ENCODE assay signal across 11 mouse cellular contexts in genomic region chr1:187610336-187610948, GRCm38 (mm10). TPM values are rescaled to one million over a fixed set of nuclear protein-coding genes. Genes with fewer than 3 reads are reported as not detected.
DNase-seq lines count a peak whose midpoint lies in the region; ATAC-seq lines count a peak whose summit lies in the region.
"Had no signal": no experiment of that assay in that cellular context is flagged by ENCODE, and none has a peak within 500 bp of the region (broad histone marks: within the 10 kb centered on the region; RNA-seq: fewer than 3 reads in every experiment).

No protein-coding gene starts in this region.

- no peaks in the 10 kb centered on the region for H3K9me3 ChIP-seq in embryonic facial prominence, embryonic 12.5 days
- H3K9me3 ChIP-seq in hindbrain, embryonic 15.5 days = no peaks in the 10 kb centered on the region
- H3K9me3 ChIP-seq in limb, embryonic 10.5 days (replicated peaks) = no peaks in the 10 kb centered on the region

- WGBS in embryonic facial prominence, embryonic 12.5 days = 32% methylated on average over 9 of the region's 9 CpGs
- WGBS in hindbrain, embryonic 15.5 days = 35% methylated on average over 9 of the region's 9 CpGs
- 25% methylated on average over 9 of the region's 9 CpGs for WGBS in limb, embryonic 10.5 days

- H3K36me3 ChIP-seq in embryonic facial prominence, embryonic 12.5 days = no peaks in the 10 kb centered on the region
- no peaks in the 10 kb centered on the region for H3K36me3 ChIP-seq in hindbrain, embryonic 15.5 days
- H3K36me3 ChIP-seq in limb, embryonic 10.5 days = no peaks in the 10 kb centered on the region

- H3K4me1 ChIP-seq in embryonic facial prominence, embryonic 12.5 days = peaks cover 37% of the 10 kb centered on the region; the same call in 1 of the 2 replicates
- H3K4me1 ChIP-seq in hindbrain, embryonic 15.5 days (replicated peaks) = peaks cover 45% of the 10 kb centered on the region
- peaks cover 66% of the 10 kb centered on the region for H3K4me1 ChIP-seq in limb, embryonic 10.5 days

- no peak for ATAC-seq in embryonic facial prominence, embryonic 12.5 days (ENCODE audit: insufficient number of reproducible peaks, insufficient read depth, low FRiP score, low TSS enrichment)
- no peak for ATAC-seq in hindbrain, embryonic 15.5 days (ENCODE audit: low FRiP score, low read depth)

- DNase-seq in heart, adult 11 months = peak; percentile 82
- DNase-seq in heart, postnatal 25 days (ENCODE audit: low spot score) = no peak
- DNase-seq in limb, embryonic 10.5 days (ENCODE audit: low spot score) = peak; percentile 34
- DNase-seq in layer of hippocampus, postnatal 10 days (ENCODE audit: low spot score in 2 of 2) = no peak
- DNase-seq in spleen, adult 12 weeks (ENCODE audit: low spot score) = no peak
- no peak for DNase-seq in ovary, adult 18-20 months (ENCODE audit: low spot score)
- DNase-seq: liver had no signal

- intact Hi-C loops in heart, postnatal 25 days (cut with DNase I) = no loop called here

- no peak overlapping the region for H3K9ac ChIP-seq in embryonic facial prominence, embryonic 12.5 days
- H3K9ac ChIP-seq in hindbrain, embryonic 15.5 days = no peak overlapping the region

- peak overlapping the region; percentile 85; the same call in 1 of the 2 replicates for H3K4me2 ChIP-seq in embryonic facial prominence, embryonic 12.5 days (replicated peaks)
- peak overlapping the region; percentile 83; the same call in 1 of the 2 replicates for H3K4me2 ChIP-seq in hindbrain, embryonic 15.5 days

- peaks cover 63% of the 10 kb centered on the region for H3K27me3 ChIP-seq in embryonic facial prominence, embryonic 12.5 days
- H3K27me3 ChIP-seq in hindbrain, embryonic 15.5 days = peaks cover 45% of the 10 kb centered on the region
- H3K27me3 ChIP-seq in limb, embryonic 10.5 days (ENCODE audit: low read depth, poor library complexity, severe bottlenecking) = peaks cover 72% of the 10 kb centered on the region

- no peak overlapping the region for H3K4me3 ChIP-seq in embryonic facial prominence, embryonic 12.5 days
- H3K4me3 ChIP-seq in hindbrain, embryonic 15.5 days = peak overlapping the region; percentile 39; the same call in 1 of the 2 replicates
- no peak overlapping the region for H3K4me3 ChIP-seq in limb, embryonic 10.5 days
- H3K4me3 ChIP-seq: erythroblast, embryonic 14.5 days had no signal

- no peak overlapping the region for H3K27ac ChIP-seq in embryonic facial prominence, embryonic 12.5 days
- H3K27ac ChIP-seq in hindbrain, embryonic 15.5 days (replicated peaks) = no peak overlapping the region
- no peak overlapping the region for H3K27ac ChIP-seq in limb, embryonic 10.5 days

RNA-seq across cellular contexts. Expression of gene Esrrg, which starts 1.9 kb away (rescaled TPM):
- 10 to 100 TPM; 39.5 to 44.0 TPM for total RNA-seq in heart, postnatal 25 days (2021)
- polyA plus RNA-seq in embryonic facial prominence, embryonic 12.5 days (2016; fragmentation: Nextera tagmentation; extraction: Ambion mirVana) = 1.4 and 2.1 TPM in 2 replicates
- 33.2 and 36.6 TPM in 2 replicates for polyA plus RNA-seq in hindbrain, embryonic 15.5 days (2015; fragmentation: Nextera tagmentation; extraction: Ambion mirVana)
- polyA plus RNA-seq in limb, embryonic 10.5 days (2016; fragmentation: Nextera tagmentation; extraction: Ambion mirVana) = 2.2 and 2.9 TPM in 2 replicates
- total RNA-seq in layer of hippocampus, postnatal 10 days (2021) = 10 to 100 TPM; 11.1 to 11.9 TPM
- total RNA-seq: megakaryocyte-erythroid progenitor cell, adult 5-6 weeks had no signal
- polyA plus RNA-seq: erythroblast, embryonic 14.5 days had no signal

Comparison
In these comparisons a context has a peak if more than half of its experiments do, and no peak if none do; other contexts are left out.
1. DNase-seq: peak in heart, adult 11 months (single experiment) and limb, embryonic 10.5 days (single experiment); none in heart, postnatal 25 days (single experiment), layer of hippocampus, postnatal 10 days (0 of 2), spleen, adult 12 weeks (single experiment) and ovary, adult 18-20 months (single experiment).